Mouse (Mus musculus) bone marrow macrophage, adult 2 months (primary cell): ENCODE data around the gene Mlxip.

Experiments
- CTCF ChIP-seq: IDR thresholded peaks from 2 replicates; pipeline ENCODE4 v1.5.1; 2012; ENCODE audit warnings: low read depth, mild to moderate bottlenecking, low read length, moderate library complexity
- POLR2A ChIP-seq: IDR thresholded peaks from 2 replicates; pipeline ENCODE4 v1.6.1; 2012; ENCODE audit warnings: mild to moderate bottlenecking, low read depth, low read length, borderline replicate concordance

DNA sequence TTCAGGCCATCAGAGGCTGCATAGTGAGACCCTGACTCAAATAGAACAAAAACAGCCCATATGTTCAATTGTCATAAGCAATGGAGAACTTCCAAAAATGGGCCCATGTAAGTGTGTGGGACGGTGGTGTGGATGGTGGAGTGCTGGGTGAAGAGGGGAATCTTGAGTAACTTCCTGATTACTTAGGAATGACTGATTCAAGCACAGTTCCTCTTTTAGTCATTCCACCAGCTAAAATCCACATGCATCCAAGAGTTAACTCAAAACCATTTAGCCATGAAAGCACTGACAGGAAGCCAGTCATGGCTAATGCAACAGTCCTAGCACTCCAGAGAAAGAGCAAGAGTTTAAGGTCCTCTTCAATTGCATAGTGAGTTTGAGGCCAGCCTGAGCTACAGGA is 33.0 kb downstream of the Mlxip start:
- TF ChIP-seq POLR2A (no peak), CTCF (no peak)
